Mouse (Mus musculus): ENCODE results near the gene Olfr843.

Olfr843 gene

GRCm38 (mm10) chr9:19251887-19252286 is at the start of gene Olfr843:
Gene Olfr843 (minus strand): TSS chr9:19251987.
- DNase-seq (ENCODE audit: low spot score in 2 of 2): no peak
